Mouse (Mus musculus) liver, embryonic 14.5 days (tissue): Measurements from ENCODE around the gene Rnh1.

Experiments
- CTCF ChIP-seq: IDR thresholded peaks from 2 replicates; pipeline ENCODE4 v1.5.1; 2016; ENCODE audit warnings: antibody characterized with exemption, low read depth, control low read depth
- EP300 ChIP-seq: IDR thresholded peaks from 2 replicates; pipeline ENCODE4 v1.6.1; 2016; ENCODE audit warnings: antibody characterized with exemption, low read depth

DNA sequence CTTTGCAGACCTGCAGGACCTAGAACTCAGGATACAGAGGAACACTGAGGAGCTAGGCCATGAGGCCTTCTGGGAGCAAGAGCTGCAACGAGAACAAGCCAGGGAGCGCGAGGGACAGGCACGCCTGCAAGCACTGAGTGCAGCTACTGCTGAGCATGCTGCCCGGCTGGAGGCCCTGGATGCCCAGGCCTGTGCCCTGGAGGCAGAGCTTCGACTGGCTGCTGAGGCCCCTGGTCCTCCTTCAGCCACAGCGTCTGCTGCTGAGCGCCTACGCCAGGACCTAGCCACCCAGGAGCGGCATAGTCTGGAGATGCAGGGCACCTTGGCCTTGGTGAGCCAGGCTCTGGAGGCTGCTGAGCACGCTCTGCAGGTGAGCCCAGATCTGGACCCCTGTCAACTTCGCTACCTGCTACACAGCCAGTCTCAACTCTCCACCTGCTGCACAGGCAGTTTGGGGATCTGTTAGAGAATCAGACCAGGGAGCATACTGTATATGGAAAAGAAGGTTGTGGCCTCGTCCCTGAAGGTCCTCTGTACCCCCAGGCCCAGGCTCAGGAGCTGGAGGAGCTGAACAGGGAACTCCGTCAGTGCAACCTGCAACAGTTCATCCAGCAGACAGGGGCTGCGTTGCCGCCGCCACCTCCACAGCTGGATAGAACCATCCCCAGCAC, 44.8 kb upstream of the Rnh1 start:
- TF ChIP-seq CTCF (no peak), EP300 (no peak)
